Mouse (Mus musculus) neural tube, embryonic 14.5 days (tissue): ENCODE data around the gene Atg7. TPM values are rescaled to one million over a fixed set of nuclear protein-coding genes. Genes with fewer than 3 reads are reported as not detected.

Experiments used
- ATAC-seq: fragments of 200-750 bp; cut with Nextera tagmentation; 2 replicates; pipeline ENCODE4 v1.8.0; 2017; ENCODE audit warnings: low read depth, mild to moderate bottlenecking, moderate TSS enrichment, moderate library complexity
- H3K27ac ChIP-seq: fragments of 300-500 bp; sonication (generic); 2 replicates; pipeline ENCODE4 v1.5.1; 2014; ENCODE audit warnings: low read depth, mild to moderate bottlenecking, control low read depth, low read length, moderate library complexity, mixed read lengths
- H3K27me3 ChIP-seq: fragments of 300-500 bp; sonication (generic); 2 replicates; pipeline ENCODE4 v1.6.1; 2014; ENCODE audit warnings: low read length; ENCODE audit not compliant: control insufficient read depth, insufficient read depth
- H3K36me3 ChIP-seq: fragments of 300-500 bp; sonication (generic); 2 replicates; pipeline ENCODE4 v1.6.1; 2014; ENCODE audit warnings: low read length, mixed read lengths; ENCODE audit not compliant: control insufficient read depth, insufficient read depth
- H3K4me1 ChIP-seq: fragments of 300-500 bp; sonication (generic); 2 replicates; pipeline ENCODE4 v1.6.1; 2014; ENCODE audit warnings: low read length; ENCODE audit not compliant: control insufficient read depth, insufficient read depth
- H3K4me2 ChIP-seq: fragments of 300-500 bp; sonication (generic); 2 replicates; pipeline ENCODE4 v1.6.1; 2014; ENCODE audit warnings: mild to moderate bottlenecking, low read depth, low read length, control low read depth
- H3K4me3 ChIP-seq: fragments of 300-500 bp; sonication (generic); 2 replicates; pipeline ENCODE4 v1.5.1; 2014; ENCODE audit warnings: low read depth, low read length, control low read depth, mixed read lengths
- H3K9ac ChIP-seq: fragments of 300-500 bp; sonication (generic); replicated peaks from 2 replicates; pipeline ENCODE4 v1.6.1; 2014; ENCODE audit warnings: low read depth, mild to moderate bottlenecking, control low read depth, low read length, mixed read lengths
- H3K9me3 ChIP-seq: fragments of 300-500 bp; sonication (generic); 2 replicates; pipeline ENCODE4 v1.6.1; 2016; ENCODE audit warnings: low read length; ENCODE audit not compliant: control insufficient read depth
- WGBS: fragments of 180-500 bp; shearing (Covaris S2); extraction: QIAGEN DNeasy Blood & Tissue Kit; methylation state at CpG from one replicate; pipeline ENCODE4 v1.1.7; 2014; 5-methylcytosine and 5-hydroxymethylcytosine counted together
- polyA plus RNA-seq: library from polyadenylated mRNA; unstranded; fragments of >200 nt; fragmentation: Nextera tagmentation; extraction: Ambion mirVana; gene quantifications from 2 replicates; pipeline ENCODE4 v1.2.1, GENCODE M21; 2014

The Atg7 gene
- polyA plus RNA-seq, 1 experiment from 2014 or later = 15.7 TPM

DNA sequence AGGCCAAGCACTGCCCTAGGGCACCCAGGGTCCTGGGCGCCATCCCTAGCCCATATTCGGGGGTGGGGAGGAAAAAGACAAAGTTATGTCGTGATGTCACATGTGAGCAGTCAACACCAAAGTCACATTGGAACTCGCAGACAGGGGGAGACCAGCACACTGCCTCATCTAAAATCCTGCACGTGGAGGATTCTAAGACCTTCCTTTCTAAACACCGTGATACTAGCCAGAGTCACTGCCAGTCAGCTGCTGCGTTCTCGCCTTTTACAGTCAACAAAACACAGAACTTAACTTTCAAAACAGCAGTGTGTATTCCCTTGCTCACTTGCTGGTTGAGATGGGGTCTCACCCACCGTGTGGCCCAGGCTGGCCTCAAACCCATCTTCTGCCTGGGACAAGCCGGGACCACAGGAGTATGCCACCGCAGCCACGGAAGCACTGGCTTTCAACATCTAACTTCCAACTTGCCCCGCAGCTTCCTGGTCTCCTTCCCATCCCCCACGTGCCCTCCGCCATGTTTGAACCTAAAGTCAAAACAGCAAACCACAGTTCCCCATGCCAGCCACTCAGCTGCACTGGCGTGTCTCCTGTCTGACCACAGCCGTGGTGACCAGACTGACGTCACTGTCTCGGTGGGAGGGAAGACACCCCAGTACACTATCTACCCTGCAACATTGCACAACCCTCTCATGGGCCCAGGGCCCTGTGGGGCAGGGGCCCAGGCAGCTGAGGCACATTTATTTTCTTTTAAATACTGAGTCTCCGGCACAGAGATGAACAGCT lies 250.7 kb downstream of the Atg7 start:
- ATAC-seq = no peak
- H3K27ac ChIP-seq = no peak overlapping the region
- H3K4me1 ChIP-seq = peaks cover 30% of the 10 kb centered on the region
- H3K36me3 ChIP-seq = no peaks in the 10 kb centered on the region
- no peak overlapping the region for H3K4me3 ChIP-seq
- no peaks in the 10 kb centered on the region for H3K27me3 ChIP-seq
- no peaks in the 10 kb centered on the region for H3K9me3 ChIP-seq
- 74% methylated on average over 20 of the region's 20 CpGs for WGBS
- no peak overlapping the region for H3K4me2 ChIP-seq
- no peak overlapping the region for H3K9ac ChIP-seq

DNA sequence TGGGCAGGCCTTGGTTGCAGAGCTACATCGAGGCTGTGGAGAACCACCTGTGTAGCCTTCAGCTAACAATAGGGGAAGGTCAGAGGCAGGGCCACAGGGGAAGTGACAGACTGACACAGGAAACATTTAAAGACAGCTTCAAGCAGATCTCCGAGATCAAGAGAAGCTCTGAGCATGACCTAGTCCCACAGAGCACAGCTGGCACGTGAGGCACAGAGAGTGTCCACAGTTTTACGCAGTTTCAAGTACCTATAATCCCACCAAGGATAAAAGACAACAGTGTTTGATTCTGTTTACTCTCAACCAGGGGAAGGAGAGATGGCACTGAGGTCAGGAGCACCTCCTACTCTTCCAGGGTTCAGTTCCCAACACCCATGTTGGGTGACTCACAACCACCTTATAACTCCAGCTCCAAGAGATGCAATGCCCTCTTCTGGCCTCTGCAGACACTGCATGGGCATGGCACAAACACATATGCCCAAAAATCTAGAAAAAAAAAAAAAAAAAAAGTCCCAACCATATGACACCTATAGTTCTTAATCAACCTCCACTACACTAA lies 251.7 kb downstream of the Atg7 start:
- Histone ChIP-seq H3K27ac (no peak overlapping the region), H3K27me3 (no peaks in the 10 kb centered on the region), H3K9ac (no peak overlapping the region), H3K36me3 (no peaks in the 10 kb centered on the region), H3K9me3 (no peaks in the 10 kb centered on the region), H3K4me2 (no peak overlapping the region), H3K4me1 (peaks cover 23% of the 10 kb centered on the region; the same call in 1 of the 2 replicates), H3K4me3 (no peak overlapping the region)
- ATAC-seq = no peak
- WGBS = 85% methylated on average over 4 of the region's 4 CpGs

DNA sequence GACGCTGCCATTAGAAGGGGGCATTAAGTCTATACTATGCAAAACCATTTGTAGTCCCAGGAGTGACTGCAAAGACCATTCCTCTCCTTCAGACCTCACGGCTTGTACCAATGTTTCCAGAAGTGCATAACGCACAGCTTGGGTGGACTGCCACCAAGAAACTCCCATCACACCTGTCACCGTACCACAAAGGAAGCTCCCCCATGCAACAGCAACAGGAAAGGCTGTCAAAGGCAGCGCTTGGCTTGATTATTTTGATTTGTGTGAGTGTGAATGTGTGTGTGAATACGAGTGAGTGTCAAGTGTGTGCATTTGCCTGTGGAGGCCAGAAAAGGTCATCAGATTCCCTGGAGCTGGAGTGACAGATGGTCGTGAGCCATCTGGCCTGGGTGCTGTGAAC lies 252.3 kb downstream of the Atg7 start:
- no peak overlapping the region for H3K4me2 ChIP-seq
- no peaks in the 10 kb centered on the region for H3K9me3 ChIP-seq
- no peaks in the 10 kb centered on the region for H3K27me3 ChIP-seq
- no peak overlapping the region for H3K27ac ChIP-seq
- H3K9ac ChIP-seq = no peak overlapping the region
- peaks cover 29% of the 10 kb centered on the region; the same call in 1 of the 2 replicates for H3K4me1 ChIP-seq
- no peak for ATAC-seq
- H3K36me3 ChIP-seq = no peaks in the 10 kb centered on the region
- WGBS = 94% methylated on average over 7 of the region's 7 CpGs
- no peak overlapping the region for H3K4me3 ChIP-seq

DNA sequence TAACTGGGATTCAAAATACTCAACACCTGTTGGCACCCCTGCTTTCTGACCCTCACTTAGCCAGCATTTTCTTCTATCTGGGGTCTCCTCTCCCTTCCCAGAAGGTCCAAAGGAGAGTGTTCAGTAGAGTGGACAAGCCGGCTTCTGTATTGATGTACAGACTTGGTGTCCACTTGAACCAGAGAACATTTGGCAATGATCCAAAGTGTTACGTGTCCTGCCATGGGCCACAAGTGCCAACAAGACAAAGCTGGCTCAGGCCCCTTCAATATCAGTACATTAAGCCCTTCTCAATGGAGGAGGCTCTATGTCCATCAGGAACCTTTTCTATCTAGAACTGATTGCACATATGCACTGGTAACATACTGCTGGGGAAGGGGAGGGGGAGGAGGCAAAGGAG lies 253.4 kb downstream of the Atg7 start:
- no peak for ATAC-seq
- no peak overlapping the region for H3K9ac ChIP-seq
- 76% methylated on average over 2 of the region's 2 CpGs for WGBS
- no peak overlapping the region for H3K27ac ChIP-seq
- H3K4me3 ChIP-seq = no peak overlapping the region
- H3K4me1 ChIP-seq = peaks cover 30% of the 10 kb centered on the region; the same call in 1 of the 2 replicates
- no peaks in the 10 kb centered on the region for H3K9me3 ChIP-seq
- H3K27me3 ChIP-seq = no peaks in the 10 kb centered on the region
- no peak overlapping the region for H3K4me2 ChIP-seq
- H3K36me3 ChIP-seq = no peaks in the 10 kb centered on the region

DNA sequence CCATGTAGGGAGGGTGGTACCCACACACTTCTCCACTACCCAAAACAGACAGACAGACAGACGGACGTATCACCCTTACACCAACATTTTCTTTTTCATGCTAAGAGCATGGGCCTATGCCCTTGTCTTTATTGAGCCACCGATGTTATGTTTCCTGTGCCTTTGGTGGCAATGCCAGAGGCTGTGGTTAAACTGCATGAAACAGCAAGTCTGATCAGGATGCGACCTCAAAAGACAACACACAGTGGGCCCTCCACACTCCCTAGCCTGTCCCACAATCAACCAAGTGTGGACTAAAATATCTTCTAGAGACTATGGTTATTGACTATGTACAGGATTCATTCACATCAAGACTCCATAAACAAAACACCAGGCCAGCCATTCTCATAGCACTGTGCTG lies 256.1 kb downstream of the Atg7 start:
- Histone ChIP-seq H3K4me3 (no peak overlapping the region), H3K27ac (no peak overlapping the region), H3K4me2 (no peak overlapping the region), H3K27me3 (no peaks in the 10 kb centered on the region), H3K4me1 (peaks cover 31% of the 10 kb centered on the region), H3K36me3 (no peaks in the 10 kb centered on the region), H3K9ac (no peak overlapping the region), H3K9me3 (no peaks in the 10 kb centered on the region)
- 96% methylated on average over 4 of the region's 4 CpGs for WGBS
- no peak for ATAC-seq

DNA sequence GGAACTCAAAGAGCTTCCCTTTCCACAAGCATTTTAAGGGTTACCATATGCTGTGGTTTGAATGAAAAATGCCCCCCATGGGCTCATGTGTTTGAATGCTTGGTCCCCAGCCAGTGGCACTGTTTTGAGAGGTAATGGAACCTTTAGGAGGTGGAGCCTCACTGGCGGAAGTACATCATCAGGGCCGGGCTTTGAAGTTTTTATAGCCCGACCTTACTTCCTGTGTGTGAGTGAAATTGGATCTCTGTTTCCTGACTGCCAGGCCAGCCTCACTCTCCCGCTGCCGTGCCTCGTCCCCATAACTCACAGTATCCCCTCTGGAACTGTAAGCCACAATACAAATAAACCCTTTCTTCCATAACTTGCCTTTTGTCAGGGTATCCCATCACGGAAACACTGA lies 256.8 kb downstream of the Atg7 start:
- H3K27me3 ChIP-seq = no peaks in the 10 kb centered on the region
- H3K9ac ChIP-seq = no peak overlapping the region
- H3K27ac ChIP-seq = peak overlapping the region; percentile 3
- 21% methylated on average over 7 of the region's 7 CpGs for WGBS
- H3K4me1 ChIP-seq = peaks cover 29% of the 10 kb centered on the region
- 0 out of 2 replicates have a peak overlapping the region, but pooled peaks have one; percentile 8 for H3K4me3 ChIP-seq
- H3K9me3 ChIP-seq = no peaks in the 10 kb centered on the region
- no peaks in the 10 kb centered on the region for H3K36me3 ChIP-seq
- H3K4me2 ChIP-seq = peak overlapping the region; percentile 26
- ATAC-seq = 0 out of 2 replicates have a peak, but pooled peaks have one; percentile 23

DNA sequence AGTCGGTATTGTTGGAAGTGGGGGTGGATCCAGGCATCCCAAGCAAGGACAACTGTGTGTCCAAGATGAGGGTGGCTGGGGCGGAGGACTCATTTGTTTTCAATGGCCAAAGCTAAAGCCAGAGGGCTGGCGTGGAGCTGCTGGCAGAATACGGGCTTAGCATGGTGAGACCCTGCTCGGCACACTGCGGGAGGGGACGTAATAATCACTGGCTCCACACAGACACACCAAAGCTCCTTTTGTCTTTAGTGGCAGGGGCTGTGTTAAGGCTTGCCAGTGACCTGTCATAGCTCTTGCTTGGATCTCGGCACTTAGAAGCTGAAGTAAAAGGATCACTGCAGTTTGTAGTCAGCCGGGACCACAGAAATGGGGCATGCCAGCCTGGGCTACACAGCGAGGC lies 257.3 kb downstream of the Atg7 start:
- Histone ChIP-seq H3K27me3 (no peaks in the 10 kb centered on the region), H3K9me3 (no peaks in the 10 kb centered on the region), H3K4me1 (peaks cover 29% of the 10 kb centered on the region), H3K9ac (no peak overlapping the region), H3K36me3 (no peaks in the 10 kb centered on the region), H3K4me2 (peak overlapping the region; percentile 26), H3K4me3 (0 out of 2 replicates have a peak overlapping the region, but pooled peaks have one; percentile 8), H3K27ac (peak overlapping the region; percentile 3)
- no peak for ATAC-seq
- WGBS = 13% methylated on average over 10 of the region's 10 CpGs

DNA sequence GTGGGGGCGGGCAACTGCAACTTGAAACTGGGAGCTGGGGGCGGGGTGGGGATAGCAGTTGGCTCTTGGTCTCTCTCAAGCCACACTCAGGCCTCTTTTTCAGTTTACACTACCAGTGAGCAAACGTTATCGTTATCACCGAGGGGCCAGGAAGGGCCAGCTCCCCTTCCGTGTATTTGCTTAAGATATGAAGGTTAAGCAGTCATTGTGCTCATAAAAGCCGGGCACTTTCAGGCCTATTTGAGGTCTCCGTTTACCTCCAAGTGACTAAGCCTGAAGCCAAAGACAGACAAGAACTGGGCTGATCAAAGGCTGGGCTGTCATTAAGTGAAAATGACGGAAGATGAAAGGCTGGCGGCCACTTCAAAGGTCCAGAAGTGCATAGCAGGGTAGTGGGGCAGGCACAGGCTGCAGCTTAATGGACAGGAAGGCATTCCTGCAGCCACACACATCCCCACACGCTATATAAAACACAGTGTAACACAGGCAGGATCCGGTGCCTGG lies 258.5 kb downstream of the Atg7 start:
- H3K27me3 ChIP-seq = no peaks in the 10 kb centered on the region
- H3K4me2 ChIP-seq = no peak overlapping the region
- no peaks in the 10 kb centered on the region for H3K9me3 ChIP-seq
- peaks cover 35% of the 10 kb centered on the region for H3K4me1 ChIP-seq
- no peak overlapping the region for H3K4me3 ChIP-seq
- no peak overlapping the region for H3K9ac ChIP-seq
- H3K27ac ChIP-seq = no peak overlapping the region
- no peaks in the 10 kb centered on the region for H3K36me3 ChIP-seq
- WGBS = 9% methylated on average over 12 of the region's 12 CpGs
- ATAC-seq = no peak

DNA sequence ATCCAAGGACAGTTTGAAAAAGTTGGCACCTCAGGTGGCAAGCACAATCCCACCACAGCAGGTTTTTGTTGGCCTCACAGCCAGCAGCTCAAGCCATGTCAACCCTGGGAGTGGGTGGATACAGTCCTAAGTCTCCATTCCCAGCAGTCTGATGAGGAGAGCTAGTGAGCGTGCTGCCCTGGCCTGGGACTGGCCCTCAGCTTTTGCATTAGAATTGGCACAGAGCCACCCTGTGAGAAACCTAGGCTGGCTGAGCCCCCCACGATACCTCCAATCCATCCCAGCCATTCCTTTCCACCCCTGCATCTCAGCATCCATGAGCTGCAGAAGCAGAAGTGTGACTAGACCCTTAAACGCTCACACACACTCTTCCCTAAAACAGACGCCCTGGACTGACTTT lies 259.0 kb downstream of the Atg7 start:
- ATAC-seq = no peak
- no peak overlapping the region for H3K9ac ChIP-seq
- H3K27ac ChIP-seq = no peak overlapping the region
- WGBS = 24% methylated on average over 4 of the region's 4 CpGs
- no peak overlapping the region for H3K4me3 ChIP-seq
- no peaks in the 10 kb centered on the region for H3K9me3 ChIP-seq
- no peaks in the 10 kb centered on the region for H3K36me3 ChIP-seq
- H3K4me2 ChIP-seq = 0 out of 2 replicates have a peak overlapping the region, but pooled peaks have one; percentile 12
- H3K4me1 ChIP-seq = peaks cover 35% of the 10 kb centered on the region
- H3K27me3 ChIP-seq = no peaks in the 10 kb centered on the region
